Comparison of ENCODE assay signal across 24 mouse cellular contexts in the genomic region with DNA sequence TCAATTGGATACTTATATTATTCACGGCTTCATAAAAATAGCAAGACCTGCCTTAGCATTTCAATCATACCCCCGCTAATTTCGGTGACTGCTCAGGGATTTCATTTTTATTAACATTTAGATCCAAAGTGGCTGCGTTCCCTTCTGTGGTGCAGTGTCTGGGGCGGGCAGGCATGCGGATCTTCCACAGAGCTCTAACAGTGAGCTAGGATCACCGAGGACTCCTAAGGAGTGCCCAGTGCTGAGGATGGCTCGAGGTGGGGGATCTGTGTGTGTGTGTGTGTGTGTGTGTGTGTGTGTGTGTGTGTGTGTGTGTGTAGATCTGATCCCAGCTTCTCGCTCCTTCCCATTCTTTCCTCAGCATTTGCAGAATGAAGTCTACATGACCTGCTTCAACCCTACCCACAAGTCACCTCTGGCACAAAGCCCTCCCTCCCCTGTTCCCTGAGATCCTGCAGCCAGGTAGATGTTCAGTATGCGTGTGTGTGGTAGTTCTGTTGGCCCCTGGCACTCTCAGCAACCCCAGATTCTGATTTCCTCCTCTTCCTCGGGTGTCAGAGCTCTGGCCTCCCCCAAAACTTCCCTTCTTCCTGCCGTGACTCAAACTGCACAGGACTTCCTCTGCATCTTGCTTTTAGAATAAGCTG.
A peak's percentile ranks its signal among the peaks of the same experiment; 100 is the strongest.
DNase-seq lines count a peak whose midpoint lies in the region; ATAC-seq and TF ChIP-seq lines count a peak whose summit lies in the region.
"Had no signal": no experiment of that assay in that cellular context is flagged by ENCODE, and none has a peak within 500 bp of the region (broad histone marks: within the 10 kb centered on the region; RNA-seq: fewer than 3 reads in every experiment).

No protein-coding gene starts in this region.

- no peaks in the 10 kb centered on the region for H3K9me3 ChIP-seq in midbrain, embryonic 12.5 days
- no peaks in the 10 kb centered on the region for H3K9me3 ChIP-seq in midbrain, postnatal 0 days (ENCODE audit: low read length)
- no peaks in the 10 kb centered on the region for H3K9me3 ChIP-seq in hindbrain, embryonic 15.5 days
- H3K9me3 ChIP-seq in midbrain, embryonic 16.5 days (replicated peaks; ENCODE audit: control insufficient read depth, low read length, poor library complexity, severe bottlenecking): no peaks in the 10 kb centered on the region
- H3K9me3 ChIP-seq: forebrain, embryonic 15.5 days; heart, embryonic 15.5 days; intestine, embryonic 15.5 days; limb, embryonic 13.5 days; liver, embryonic 13.5 days had no signal

- peaks cover 13% of the 10 kb centered on the region for H3K4me1 ChIP-seq in midbrain, embryonic 12.5 days
- peaks cover 6% of the 10 kb centered on the region; the same call in 1 of the 2 replicates for H3K4me1 ChIP-seq in midbrain, postnatal 0 days (ENCODE audit: insufficient read depth, low read length)
- peaks cover 13% of the 10 kb centered on the region for H3K4me1 ChIP-seq in hindbrain, embryonic 15.5 days (replicated peaks)
- H3K4me1 ChIP-seq in midbrain, embryonic 16.5 days (ENCODE audit: control insufficient read depth, insufficient read depth, low read length): peaks cover 8% of the 10 kb centered on the region
- H3K4me1 ChIP-seq: intestine, embryonic 15.5 days; liver, embryonic 13.5 days; megakaryocyte, embryonic 14.5 days had no signal

- H3K4me2 ChIP-seq in midbrain, embryonic 12.5 days (replicated peaks): no peak overlapping the region
- no peak overlapping the region for H3K4me2 ChIP-seq in midbrain, postnatal 0 days (ENCODE audit: low read depth, low read length, poor library complexity, severe bottlenecking)
- H3K4me2 ChIP-seq in hindbrain, embryonic 15.5 days: 0 out of 2 replicates have a peak overlapping the region, but pooled peaks have one; percentile 26
- H3K4me2 ChIP-seq in midbrain, embryonic 16.5 days (ENCODE audit: low read length): no peak overlapping the region; the same call in 1 of the 2 replicates
- H3K4me2 ChIP-seq: forebrain, embryonic 15.5 days; heart, embryonic 15.5 days; intestine, embryonic 15.5 days; limb, embryonic 13.5 days; liver, embryonic 13.5 days; lung, embryonic 14.5 days had no signal

- H3K36me3 ChIP-seq in midbrain, embryonic 12.5 days: no peaks in the 10 kb centered on the region
- no peaks in the 10 kb centered on the region for H3K36me3 ChIP-seq in midbrain, postnatal 0 days (ENCODE audit: insufficient read depth, low read length)
- no peaks in the 10 kb centered on the region for H3K36me3 ChIP-seq in hindbrain, embryonic 15.5 days
- no peaks in the 10 kb centered on the region for H3K36me3 ChIP-seq in midbrain, embryonic 16.5 days (ENCODE audit: control insufficient read depth, insufficient read depth, low read length)
- H3K36me3 ChIP-seq: forebrain, embryonic 15.5 days; heart, embryonic 15.5 days; intestine, embryonic 15.5 days; limb, embryonic 13.5 days; liver, embryonic 13.5 days had no signal

- WGBS in midbrain, embryonic 12.5 days: 72% methylated on average over 11 of the region's 12 CpGs
- WGBS in midbrain, postnatal 0 days: 40% methylated on average over 12 of the region's 12 CpGs
- WGBS in hindbrain, embryonic 15.5 days: 54% methylated on average over 12 of the region's 12 CpGs
- WGBS in midbrain, embryonic 16.5 days: 41% methylated on average over 12 of the region's 12 CpGs

- peak; percentile 54 for DNase-seq in heart, adult 11 months
- no peak for DNase-seq in heart, adult 8-10 months (ENCODE audit: low spot score)
- DNase-seq in midbrain, postnatal 0 days (ENCODE audit: low spot score): no peak
- DNase-seq in adrenal gland, adult 8-10 months: no peak
- no peak for DNase-seq in gastrocnemius, adult 18-20 months (ENCODE audit: low spot score)
- DNase-seq: adrenal gland, postnatal 25 days; cerebellum, adult 9-11 months; gastrocnemius, postnatal 25 days; heart, postnatal 4 days; kidney, adult 9 months; kidney, postnatal 14 days; liver, embryonic 13.5 days; lung, embryonic 14.5 days; right cerebral cortex, postnatal 25 days; thymus, postnatal 25 days had no signal

- no peak overlapping the region for H3K9ac ChIP-seq in midbrain, embryonic 12.5 days (replicated peaks)
- no peak overlapping the region for H3K9ac ChIP-seq in midbrain, postnatal 0 days (replicated peaks; ENCODE audit: low read length, poor library complexity, severe bottlenecking)
- no peak overlapping the region for H3K9ac ChIP-seq in hindbrain, embryonic 15.5 days
- H3K9ac ChIP-seq in midbrain, embryonic 16.5 days (ENCODE audit: low read depth, low read length): no peak overlapping the region
- H3K9ac ChIP-seq: forebrain, embryonic 15.5 days; heart, embryonic 15.5 days; intestine, embryonic 15.5 days; limb, embryonic 13.5 days; liver, embryonic 13.5 days; lung, embryonic 14.5 days had no signal

- ATAC-seq in midbrain, embryonic 12.5 days (ENCODE audit: low FRiP score, low read depth): peak; percentile 57
- ATAC-seq in midbrain, postnatal 0 days (ENCODE audit: low FRiP score): no peak
- ATAC-seq in hindbrain, embryonic 15.5 days (ENCODE audit: low FRiP score, low read depth): no peak
- peak; percentile 74; the same call in 1 of the 2 replicates for ATAC-seq in midbrain, embryonic 16.5 days
- ATAC-seq: forebrain, embryonic 15.5 days; intestine, embryonic 15.5 days had no signal

- no peak for TF ChIP-seq CTCF in midbrain, postnatal 0 days (IDR thresholded peaks at IDR 0.05)

- no peak overlapping the region for H3K27ac ChIP-seq in midbrain, embryonic 12.5 days (replicated peaks)
- H3K27ac ChIP-seq in midbrain, postnatal 0 days (ENCODE audit: low read depth, low read length): no peak overlapping the region
- no peak overlapping the region for H3K27ac ChIP-seq in hindbrain, embryonic 15.5 days (replicated peaks)
- H3K27ac ChIP-seq in midbrain, embryonic 16.5 days (ENCODE audit: low read length): no peak overlapping the region
- H3K27ac ChIP-seq: forebrain, embryonic 15.5 days; heart, adult 2 months; heart, embryonic 15.5 days; intestine, embryonic 15.5 days; limb, embryonic 13.5 days; liver, embryonic 13.5 days had no signal

- H3K27me3 ChIP-seq in midbrain, embryonic 12.5 days: peaks cover 20% of the 10 kb centered on the region
- no peaks in the 10 kb centered on the region for H3K27me3 ChIP-seq in midbrain, postnatal 0 days (ENCODE audit: insufficient read depth, low read length)
- peaks cover 12% of the 10 kb centered on the region for H3K27me3 ChIP-seq in hindbrain, embryonic 15.5 days
- no peaks in the 10 kb centered on the region for H3K27me3 ChIP-seq in midbrain, embryonic 16.5 days (ENCODE audit: control insufficient read depth, insufficient read depth, low read depth, low read length)
- H3K27me3 ChIP-seq: forebrain, embryonic 15.5 days; intestine, embryonic 15.5 days had no signal

- no peak overlapping the region for H3K4me3 ChIP-seq in midbrain, embryonic 12.5 days
- no peak overlapping the region for H3K4me3 ChIP-seq in midbrain, postnatal 0 days (ENCODE audit: low read depth, low read length)
- no peak overlapping the region for H3K4me3 ChIP-seq in hindbrain, embryonic 15.5 days
- H3K4me3 ChIP-seq in midbrain, embryonic 16.5 days (ENCODE audit: low read depth, low read length): no peak overlapping the region
- H3K4me3 ChIP-seq: forebrain, embryonic 15.5 days; heart, adult 2 months; heart, embryonic 15.5 days; intestine, embryonic 15.5 days; limb, embryonic 13.5 days; liver, embryonic 13.5 days; megakaryocyte, embryonic 14.5 days had no signal

Comparison
In these comparisons a context has a peak if more than half of its experiments do, and no peak if none do; other contexts are left out.
1. ATAC-seq: peak in midbrain, embryonic 12.5 days (single experiment) and midbrain, embryonic 16.5 days (single experiment); none in midbrain, postnatal 0 days (single experiment) and hindbrain, embryonic 15.5 days (single experiment).